Mouse (Mus musculus) MN1 (cell line): ENCODE results near the gene Taok1.
"Not testable (repeated sequence)": the region's sequence is repeated elsewhere in the genome, so short reads cannot be mapped to it uniquely, and the experiment has no call there.

Source experiments
- DNase-seq: peaks from one replicate; pipeline ENCODE4 v3.0.0-alpha.2; 2016; ENCODE audit warnings: low spot score

Gene Taok1

DNA sequence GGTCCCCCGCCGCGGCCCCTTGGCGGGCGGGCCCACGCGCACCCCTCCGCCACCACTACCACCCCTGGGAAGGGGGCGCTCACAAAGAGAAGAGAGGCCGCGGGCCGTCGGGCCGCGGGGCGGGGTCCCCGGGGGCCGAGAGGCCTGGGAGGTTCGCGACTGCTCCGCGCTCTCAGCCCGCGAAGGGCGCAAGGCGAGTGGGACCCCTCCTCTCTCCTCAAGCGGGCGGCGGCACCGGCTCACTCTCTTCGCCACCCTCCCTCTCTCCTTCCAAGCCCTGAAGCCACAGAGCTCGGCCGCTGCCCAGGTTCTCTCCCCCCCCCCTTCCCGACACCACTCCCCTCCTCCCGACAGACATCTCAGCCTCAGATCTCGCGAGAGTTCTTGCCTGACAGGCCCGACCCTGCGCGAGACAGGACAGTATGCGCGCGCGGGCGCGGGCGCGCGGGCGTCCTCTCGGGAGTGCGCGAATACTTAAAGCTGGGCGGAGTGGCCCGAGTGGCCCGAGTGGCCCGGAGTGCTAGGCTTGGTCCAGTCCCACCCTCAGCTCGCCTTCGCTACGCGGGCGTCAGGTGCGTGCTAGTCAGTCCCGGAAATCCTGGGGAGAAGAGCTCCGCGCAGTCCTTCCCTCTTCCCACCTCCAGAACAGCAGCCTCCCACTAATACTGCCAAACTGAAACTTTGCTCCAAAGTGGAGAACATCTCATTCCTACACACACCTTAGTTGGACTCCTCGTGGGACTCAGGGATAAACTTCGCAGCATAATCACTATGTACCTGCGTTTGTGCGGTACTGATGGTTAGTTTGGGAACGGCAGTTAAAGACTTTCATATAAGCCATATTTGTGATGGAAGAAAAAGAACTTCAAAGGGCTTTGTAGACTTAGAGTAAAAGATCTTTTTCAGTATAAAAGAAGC, at the start of gene Taok1:
TSS of gene Taok1 (minus strand) at position 278 of the 918 bp plus-strand sequence.
- DNase-seq: peak; percentile 96

DNA sequence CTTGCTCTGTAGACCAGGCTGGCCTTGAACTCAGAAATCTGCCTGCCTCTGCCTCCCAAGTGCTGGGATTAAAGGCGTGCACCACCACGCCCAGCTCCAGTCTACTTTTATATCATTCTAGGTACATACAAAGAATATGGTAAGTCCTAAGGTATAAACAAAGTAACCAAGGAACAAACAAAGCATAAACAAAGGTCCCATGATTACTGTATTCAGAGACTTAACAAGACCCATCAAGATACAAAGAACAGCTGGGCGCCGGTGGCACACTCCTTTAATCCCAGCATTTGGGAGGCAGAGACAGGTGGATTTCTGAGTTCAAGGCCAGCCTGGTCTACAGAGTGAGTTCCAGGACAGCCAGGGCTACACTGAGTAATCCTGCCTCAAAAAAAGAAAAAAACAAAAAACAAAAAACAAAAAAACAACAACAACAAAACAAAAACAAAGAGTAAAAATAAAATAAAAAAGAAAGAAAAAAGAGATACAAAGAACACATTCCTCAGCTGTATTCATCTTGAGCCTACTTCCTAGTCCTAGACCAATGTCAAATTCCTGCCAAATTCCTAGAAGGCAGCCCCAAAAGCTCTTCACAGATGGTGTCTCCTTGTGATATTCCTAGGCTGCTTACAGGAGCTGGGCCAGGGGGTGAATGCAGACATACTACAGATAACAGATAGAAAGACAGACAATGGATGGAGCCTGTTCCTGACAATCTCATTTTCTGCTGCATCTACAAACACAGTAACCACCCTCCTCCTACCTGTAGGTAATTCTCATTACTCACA, 46.0 kb upstream of the Taok1 start:
- DNase-seq: not testable (repeated sequence)

GRCm38 (mm10) chr11:77652484-77652883, 44.9 kb upstream of the Taok1 start:
- no peak for DNase-seq

DNA sequence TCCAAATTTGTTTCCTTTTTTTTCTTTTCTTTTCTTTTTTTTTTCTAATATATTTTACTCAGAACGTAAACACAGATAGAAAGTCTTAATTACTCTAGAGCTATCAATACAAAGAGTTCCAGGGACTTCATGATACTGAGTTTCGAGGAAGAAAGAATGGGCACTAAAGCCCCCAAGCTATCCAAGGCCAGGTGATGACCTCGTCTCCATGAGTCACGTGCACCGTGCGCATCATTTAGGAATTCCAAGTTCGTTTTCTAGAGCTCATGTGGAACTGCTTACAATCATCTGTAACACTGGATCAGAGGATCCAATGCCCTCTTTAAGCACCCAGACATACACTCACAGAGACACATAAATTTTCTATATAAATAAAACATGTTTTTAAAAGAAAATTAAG, 41.3 kb upstream of the Taok1 start:
- no peak for DNase-seq

- DNase-seq: no peak
These were observed 37.9 kb upstream of the Taok1 start for GRCm38 (mm10) chr11:77645481-77645880.

GRCm38 (mm10) chr11:77641390-77641789, 33.8 kb upstream of the Taok1 start:
- DNase-seq: no peak

DNA sequence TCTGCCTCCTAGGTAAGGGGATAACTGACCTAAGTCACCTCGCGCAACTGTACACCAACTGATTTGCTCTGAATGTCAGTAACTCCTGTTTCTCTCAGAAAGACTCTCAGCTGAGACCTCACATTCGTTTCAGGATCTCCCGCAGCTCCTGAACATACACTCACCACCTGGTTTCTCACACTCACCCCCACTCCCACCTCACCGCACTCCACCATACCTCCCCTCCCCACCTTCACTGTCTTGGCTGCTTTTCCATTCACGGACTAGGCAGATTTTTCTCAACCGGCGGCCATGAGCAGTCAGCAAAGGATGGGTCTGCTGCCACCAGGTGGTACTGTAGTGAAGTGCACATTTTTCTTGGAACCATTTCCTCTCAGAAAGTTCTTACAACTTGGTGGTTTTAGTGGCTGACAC, 22.6 kb upstream of the Taok1 start:
- DNase-seq: peak; percentile 78

DNA sequence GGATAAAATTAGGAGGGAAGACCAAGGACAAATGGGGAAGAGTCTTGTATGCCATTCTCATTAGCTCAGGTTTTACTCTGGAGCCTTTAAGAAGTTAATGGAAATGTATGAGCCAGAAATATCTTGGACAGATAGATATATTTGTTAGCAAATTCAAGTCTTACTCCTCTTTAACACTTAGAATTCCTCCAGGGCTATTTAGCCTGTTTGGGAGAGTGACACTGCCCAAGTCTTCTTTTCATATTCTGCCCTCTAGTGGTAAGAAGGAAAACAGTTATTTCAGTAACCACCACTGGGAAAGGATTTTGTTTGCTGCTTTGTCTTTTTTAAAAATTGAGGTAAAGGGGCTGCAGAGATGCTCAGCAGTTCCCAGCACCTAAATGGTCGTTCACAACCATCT, 21.9 kb upstream of the Taok1 start:
- peak; percentile 74 for DNase-seq

DNA sequence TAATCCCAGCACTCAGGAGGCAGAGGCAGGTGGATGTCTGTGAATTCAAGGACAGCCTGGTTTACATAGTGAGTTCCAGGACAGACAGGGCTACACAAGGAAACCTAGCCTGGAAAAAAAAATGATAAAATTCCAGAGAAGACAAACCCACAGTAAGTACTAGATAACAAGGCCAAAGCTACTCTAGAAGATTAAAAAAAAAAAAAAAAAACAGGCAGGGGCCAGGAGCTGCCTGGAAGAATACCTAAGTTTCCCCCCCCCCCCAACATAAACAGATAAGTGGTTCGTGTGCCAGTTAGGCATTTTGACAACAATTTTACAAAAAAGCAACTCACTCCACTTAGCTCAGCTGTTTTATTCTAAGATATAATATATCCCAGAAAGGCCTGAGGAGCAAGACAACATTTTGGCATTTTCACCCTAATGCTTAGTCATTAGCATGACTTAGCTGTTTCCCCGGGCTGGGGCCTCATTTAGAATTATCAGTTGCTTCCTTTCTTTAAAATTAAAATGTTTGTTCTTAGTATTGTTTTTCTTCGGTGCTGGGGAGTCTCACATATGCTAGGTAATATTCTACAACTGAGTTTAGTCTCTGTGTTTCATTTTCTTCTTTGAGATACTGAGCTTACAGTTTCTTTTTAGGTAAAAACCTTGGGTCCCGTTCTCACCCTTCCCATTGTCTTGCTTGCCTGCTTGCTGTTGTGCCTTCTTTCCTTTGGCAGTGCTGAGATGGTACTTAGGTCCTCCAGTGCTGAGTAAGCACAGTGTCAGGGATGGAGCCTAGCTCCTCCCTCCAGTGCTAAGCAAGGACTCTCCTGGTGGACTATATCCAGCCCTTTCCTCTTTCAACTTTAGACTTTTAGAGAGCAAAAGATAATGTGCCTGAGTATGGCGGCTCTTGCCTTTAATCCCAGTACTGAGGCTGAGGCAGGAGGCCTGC, 19.3 kb upstream of the Taok1 start:
- DNase-seq: no peak

GRCm38 (mm10) chr11:77625061-77625855, 17.6 kb upstream of the Taok1 start:
- DNase-seq: peak; percentile 73

DNA sequence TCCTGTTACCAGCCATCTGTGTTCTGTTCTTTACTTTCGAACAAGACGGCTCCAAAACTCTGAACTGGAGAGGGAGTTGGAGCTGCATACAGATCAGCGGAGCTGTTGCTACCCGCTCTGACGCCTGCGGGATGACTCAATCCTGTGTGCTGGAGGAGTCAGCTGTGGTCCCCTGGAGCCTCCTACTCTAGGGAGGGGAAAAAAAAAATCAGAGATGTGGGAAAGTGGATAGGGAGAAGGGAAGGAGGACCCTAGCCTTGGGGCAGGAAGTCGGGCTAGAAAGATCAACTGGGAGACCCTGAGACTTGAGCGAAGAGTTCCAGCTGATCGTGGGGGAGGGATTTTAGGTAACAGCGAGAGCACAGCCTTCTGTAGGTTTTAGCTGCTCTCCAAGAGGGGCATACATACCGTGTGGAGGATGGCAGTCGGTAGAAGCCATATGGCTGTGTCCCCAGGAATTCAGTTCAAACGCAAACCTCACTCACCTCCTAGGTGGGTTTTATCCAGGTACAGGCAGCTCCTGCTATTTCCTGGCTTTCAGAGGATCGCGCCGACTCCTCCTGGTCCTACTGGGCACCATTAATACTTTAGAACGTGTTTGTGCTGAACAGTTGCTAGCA, 16.9 kb upstream of the Taok1 start:
- DNase-seq: peak; percentile 84

DNA sequence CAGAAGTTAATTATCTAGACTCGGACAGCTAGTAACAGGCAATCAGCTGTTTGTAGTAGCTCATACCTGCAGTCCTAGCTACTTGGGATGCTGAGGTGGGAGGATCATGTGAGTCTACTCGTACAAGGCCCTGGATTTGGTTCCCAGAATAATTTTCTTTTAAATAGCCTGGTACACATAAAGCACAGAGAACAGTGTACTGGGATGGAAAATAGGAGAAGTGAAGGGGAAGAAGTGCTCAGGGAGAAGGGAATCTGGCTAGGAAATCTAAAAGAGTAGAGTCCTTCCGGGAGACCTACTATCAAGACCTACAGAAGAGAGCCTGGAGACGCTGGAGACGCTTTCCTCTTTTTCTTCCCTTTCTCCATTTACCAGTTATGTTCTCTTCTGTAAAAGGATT, 16.4 kb upstream of the Taok1 start:
- DNase-seq: no peak

GRCm38 (mm10) chr11:77621902-77622535, 14.4 kb upstream of the Taok1 start:
- no peak for DNase-seq

DNA sequence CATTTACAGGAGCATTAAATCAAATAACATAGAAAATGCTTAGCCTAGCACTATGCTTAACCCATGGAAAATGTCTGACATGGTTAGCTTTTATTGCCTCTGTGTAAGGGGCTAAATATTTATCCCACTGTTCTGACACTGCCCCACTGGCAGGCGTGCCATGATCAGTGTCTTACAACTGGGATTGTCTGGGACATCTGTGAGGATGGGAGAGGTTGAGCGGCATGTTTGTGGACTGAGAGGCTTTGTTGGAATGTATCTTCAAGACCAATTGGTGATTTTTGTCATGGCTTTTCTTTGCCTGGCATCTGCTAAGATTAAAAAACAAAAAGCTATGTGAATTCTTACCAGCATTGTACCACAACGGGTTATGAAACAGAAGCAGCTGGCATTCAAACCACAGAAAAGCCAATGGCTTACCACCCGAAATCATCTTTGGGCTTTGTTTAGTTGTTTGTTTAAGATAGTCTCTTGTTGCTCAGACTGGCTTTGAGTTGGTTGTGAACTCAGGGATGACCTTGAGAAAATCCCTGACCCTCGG, 7.5 kb upstream of the Taok1 start:
- DNase-seq: no peak

DNA sequence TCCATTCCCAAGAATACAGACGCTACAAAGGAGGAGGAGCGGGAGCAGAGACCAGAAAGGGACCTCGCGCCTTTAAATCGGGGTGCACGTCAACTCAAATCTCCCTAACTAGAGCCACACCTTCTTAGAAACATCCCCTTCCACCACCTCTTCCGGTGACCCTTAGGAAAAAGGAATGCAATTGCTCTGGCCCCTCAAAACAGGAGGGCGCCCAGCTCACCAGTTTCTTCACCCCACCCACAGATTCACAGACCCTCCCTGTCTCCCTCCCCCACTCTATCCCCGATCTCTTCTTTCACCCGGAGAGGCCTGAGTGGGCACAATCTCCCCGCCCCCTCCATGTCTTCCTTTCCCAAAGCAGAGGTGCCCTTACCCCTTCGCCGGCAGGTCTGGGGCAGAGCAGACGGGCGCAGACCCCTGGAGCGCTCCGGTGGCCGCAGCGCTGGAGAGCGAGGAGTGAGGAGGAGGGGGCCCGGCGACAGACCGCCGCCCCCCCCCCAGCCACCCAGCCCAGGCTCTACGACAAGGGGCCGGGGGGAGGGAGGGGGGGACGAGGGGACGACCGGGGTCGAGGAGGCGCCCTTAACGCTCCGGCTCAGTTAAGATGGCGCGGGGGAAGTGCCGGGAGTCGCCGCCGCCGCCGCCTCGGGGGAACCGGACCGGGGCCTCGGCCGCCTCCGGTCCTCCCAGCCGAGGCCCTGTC, 629 bp downstream of the Taok1 start:
- peak; percentile 34 for DNase-seq

DNA sequence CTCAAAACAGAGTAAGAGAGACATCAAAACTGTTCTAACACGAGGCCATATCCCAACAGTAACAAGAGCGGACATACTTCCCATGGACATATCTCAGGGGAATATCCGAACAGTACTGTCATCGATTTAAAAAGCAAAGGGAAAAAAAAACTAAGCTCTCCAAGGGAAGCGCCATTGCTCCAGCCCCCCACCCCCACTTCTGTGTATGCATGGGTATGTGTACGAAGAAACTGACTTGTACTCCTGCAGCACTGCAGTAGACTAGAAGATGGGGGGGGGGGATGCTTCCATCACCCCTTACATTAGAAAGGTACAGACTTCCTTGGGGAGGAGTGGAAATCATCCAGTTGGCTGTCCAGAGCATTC, 1.2 kb downstream of the Taok1 start:
- peak; percentile 64 for DNase-seq

DNA sequence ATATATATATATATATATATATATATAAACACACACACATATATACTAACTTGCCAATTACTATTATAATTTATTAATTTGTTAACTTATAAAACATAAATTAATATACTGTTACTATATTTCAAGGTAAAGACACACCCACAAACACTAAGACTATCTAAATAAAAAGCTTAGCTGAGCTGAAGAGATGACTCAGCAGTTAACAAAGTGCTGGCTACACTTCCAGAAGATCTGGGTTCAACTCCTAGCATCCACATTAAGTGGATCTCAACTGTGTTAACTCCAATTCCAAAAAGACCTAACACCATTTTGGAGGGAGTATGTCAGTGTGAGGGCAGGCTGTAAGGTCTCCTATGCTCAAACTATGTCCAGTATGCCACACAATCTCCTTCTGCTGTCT, 10.3 kb downstream of the Taok1 start:
- no peak for DNase-seq

DNA sequence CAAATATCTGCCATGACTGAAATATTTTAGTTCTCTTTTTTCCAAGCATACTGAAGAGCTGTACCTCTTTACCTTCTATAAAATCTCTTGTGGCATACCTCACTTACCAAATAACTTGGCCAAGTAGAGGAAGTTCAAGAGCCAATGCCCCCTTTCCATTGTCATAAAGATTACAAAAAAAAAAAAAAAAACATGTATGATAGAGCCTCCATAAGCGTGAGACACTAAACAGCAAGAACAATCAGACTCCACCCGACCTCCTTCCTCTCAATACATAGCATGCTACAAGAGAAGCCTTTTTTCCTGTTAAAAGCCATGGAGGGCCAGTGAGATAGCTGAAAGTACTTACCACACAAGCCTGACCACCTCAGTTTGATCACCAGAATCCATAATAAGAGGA, 16.2 kb downstream of the Taok1 start:
- no peak for DNase-seq

DNA sequence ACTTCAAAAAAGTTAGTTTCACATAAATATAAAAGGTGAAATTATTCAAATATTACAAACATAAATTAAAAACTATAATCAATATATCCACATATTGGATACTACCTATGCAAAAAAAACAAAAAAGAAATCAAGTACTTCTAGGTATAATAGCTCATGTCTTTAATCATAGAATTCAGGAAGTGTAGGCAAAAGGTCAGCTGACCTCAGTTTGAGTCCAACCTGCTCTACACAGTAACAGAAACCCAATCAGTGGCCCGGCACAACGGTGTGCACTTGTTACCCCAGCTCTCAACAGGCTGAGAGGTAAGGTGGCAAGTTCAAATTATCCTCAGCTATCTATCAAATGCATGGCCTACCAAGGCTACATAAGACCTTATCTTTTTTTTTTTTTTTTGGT, 16.8 kb downstream of the Taok1 start:
- DNase-seq: no peak
